Mouse (Mus musculus) cerebellum, postnatal 36 days (tissue): Measurements from ENCODE around the gene Rad9a.

Experiments used
- DNase-seq, 2 experiments: peaks; one replicate each; pipeline ENCODE4 v3.0.0; 2021 to 2022; ENCODE audit warnings: mixed read lengths in 2 of 2

The Rad9a gene

DNA sequence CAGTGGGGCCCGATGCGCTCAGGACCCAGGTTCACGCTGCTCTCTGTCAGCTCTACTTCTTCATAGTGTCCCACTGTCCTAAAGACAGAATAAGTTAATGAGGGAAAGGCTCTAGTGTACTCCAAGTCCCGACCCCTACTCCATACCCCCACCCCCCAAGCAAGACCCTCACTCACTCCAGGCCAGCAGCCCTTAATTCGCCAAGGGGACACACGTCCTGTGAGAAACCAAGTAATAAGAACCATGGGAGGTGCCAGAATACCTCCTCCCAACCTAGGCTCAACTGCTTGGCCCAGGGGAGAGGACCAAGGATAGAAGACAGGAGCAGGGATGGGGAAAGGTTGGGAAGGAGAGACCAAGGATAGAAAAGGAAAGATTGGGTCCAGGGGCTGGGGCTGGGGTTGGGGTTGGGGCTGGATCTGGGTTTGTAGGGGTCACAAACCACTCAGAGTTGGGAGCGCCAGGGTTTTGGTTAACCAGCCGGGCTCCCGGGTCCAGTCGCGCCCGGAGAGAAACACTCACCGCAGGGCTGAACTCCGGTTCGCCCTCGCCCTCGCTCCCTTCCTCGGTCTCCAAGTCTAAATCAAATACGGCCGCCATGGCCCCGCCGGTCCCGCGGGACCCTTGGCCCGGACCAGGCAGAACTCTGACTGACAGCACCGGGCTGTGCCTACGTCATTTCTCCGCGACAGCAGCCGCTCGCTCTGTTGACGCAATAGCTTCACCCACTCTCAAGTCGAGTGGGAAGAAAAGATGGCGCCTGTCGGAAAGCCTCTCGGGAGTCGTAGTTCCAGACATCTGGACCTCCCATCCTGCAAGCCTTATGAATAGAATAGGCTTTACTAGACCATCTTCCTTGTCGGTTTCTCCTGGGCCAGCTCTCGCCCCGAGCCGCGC, 38.6 kb downstream of the Rad9a start, which contains the start of gene Rps6kb2:
Gene Rps6kb2, minus strand, starts transcription at position 709 of the 897 bp plus-strand sequence.
- peak; percentile 97 to 98 for DNase-seq

DNA sequence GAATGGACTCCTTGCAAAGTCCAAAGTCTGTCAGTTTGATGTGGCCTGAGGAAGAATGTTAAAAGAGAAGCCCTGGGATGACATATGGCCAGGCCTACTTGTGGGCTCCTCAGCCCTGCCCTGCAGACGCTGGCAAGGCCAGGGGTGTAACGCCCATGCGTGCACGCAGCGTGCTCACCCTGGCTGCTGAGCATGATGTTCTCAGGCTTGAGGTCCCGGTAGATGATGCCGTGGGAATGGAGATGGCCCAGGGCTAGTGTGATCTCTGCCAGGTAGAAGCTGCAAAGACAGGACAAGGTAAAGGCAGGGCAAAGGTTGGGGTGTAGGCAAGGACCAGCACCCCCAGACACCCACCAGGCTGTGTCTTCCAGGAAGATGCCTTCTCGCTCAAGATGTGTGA, 42.4 kb downstream of the Rad9a start:
- no peak for DNase-seq

DNA sequence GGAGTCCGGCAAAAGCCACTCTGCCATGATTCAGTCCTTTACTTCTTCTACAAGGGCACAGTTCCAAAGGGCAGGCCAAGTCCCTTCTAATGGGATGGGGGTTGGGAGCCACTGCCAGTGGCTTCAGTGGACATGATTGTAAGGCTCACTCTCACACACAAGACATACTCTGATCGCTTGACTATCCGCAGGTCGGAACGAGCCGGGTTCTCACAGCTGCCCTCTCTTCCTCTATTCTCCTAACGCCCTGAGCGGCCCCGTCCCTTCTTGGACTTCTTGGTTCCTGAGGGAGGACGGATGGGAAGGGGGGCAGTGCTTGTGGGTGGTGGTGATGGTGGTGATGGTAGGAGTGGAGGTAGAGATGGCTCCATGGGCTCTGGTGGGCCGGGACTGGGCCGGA, 44.7 kb downstream of the Rad9a start:
- no peak for DNase-seq

DNA sequence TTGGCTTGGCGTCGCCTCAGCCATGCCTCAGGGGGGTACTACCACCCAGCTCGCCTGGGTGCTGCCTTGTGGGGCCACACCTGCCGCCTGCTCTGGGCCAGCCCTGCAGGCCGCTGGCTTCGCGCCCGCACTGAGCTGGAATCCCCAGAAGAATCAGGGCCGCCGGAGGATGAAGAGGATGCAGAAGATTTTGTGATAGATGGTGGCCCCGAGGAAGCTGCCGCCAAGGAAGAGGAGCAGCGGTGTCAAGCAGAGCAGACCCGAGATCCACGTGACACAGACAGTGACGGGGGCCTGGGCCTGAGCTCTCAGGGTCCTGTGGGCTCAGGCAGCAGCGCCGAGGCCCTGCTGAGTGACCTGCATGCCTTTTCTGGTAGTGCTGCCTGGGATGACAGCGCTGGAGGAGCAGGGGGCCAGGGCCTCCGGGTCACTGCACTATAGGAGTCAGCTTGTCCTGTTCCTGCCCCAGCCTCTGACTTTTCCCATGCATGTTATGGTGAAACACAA, 45.3 kb downstream of the Rad9a start:
- DNase-seq: no peak

DNA sequence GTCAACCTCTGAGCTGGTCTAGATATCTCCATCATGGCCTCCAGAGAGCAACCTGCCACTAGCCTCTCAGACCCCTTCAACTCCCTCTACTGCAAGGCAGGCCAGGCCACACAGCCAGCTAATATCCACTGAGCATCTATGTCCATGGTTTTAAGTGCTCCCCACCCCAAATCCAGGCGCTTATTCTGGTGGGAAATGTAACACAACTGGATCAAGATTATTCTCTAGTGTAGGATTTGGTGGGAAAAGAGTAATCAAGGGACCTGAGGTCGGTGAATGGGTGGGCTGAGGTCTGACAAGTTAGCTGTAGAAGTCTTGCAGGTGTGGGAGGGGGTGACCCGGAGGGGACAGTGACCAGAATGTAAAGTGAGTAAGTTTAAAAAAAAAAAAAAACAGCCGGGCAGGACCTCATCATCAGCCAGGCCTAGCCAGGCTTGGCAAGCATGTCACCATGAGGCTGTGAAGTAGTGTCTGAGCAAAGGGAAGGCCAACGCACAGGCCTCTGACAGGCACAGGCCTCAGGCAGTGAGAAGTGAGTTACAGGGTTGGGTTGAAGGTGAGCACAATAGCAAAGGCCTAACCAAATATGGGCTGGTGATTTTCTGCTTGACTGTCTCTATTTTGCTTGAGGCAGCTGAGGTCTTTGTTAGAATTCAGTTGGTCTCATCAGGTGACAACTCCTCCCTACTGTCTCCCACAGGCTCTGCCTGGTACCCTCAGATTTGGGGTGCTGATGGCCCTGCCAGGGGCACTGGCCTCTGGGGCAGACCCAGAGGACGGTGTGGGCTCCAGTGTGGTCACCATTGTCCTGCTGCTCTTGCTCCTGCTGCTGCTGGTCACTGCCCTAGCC, 46.0 kb downstream of the Rad9a start:
- DNase-seq: no peak

DNA sequence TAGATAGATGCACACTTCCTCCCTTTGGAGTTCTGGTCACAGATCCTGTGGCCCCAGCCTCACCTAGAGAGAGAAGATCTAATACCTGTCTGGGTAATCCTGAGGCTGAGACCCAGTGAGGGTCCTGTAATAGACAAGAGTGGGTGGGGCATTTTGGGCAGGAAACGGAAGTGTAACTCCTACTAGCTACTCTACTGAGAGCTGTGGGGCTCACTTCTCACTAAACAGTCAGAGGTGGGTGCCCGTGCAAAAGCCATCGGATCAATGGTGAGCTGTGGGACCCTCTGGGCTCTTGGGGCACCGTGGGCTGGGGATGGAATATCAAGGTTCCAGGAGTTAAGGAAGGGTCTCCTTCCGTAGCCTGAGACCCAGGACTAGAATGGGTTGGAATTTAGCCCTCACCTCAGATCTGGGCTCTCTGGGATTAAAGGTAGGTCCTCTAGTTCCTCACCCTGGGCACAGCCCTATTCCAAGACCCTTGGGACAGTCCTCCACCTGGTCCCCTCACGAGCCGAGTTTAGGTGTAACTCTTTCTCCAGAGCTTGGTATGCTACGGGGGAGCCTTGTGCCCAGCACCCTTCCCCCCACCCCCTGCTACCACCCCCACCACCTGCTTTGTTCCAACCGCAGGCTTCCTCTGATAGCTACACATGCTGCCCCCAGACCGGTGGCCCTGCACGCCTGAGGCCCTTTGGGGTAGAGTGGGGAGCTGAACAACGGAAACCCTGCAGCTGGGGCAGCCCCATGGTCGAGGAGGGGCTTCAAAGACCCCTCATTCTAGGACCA, 46.8 kb downstream of the Rad9a start:
- DNase-seq: no peak

DNA sequence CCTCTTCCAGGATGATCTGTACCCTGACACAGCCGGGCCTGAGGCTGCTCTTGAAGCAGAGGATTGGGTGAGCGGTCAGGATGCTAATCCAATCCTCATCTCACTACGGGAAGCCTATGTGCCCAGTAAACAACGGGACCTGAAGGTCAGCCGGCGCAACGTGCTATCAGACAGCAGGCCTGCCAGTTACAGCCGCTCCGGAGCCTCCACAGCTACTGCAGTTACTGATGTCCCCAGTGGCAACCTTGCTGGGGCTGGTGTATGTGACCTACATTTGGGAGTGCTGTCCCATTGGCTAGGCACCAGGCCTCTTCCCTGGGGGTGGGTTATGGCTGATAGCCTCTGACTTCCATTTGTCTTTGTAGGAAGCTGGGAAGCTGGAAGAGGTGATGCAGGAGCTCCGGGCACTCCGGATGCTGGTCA, 48.2 kb downstream of the Rad9a start, which contains the start of gene Ptprcap:
Gene Ptprcap, plus strand, starts transcription at position 373 of the 423 bp plus-strand sequence.
- DNase-seq: peak; percentile 73

DNA sequence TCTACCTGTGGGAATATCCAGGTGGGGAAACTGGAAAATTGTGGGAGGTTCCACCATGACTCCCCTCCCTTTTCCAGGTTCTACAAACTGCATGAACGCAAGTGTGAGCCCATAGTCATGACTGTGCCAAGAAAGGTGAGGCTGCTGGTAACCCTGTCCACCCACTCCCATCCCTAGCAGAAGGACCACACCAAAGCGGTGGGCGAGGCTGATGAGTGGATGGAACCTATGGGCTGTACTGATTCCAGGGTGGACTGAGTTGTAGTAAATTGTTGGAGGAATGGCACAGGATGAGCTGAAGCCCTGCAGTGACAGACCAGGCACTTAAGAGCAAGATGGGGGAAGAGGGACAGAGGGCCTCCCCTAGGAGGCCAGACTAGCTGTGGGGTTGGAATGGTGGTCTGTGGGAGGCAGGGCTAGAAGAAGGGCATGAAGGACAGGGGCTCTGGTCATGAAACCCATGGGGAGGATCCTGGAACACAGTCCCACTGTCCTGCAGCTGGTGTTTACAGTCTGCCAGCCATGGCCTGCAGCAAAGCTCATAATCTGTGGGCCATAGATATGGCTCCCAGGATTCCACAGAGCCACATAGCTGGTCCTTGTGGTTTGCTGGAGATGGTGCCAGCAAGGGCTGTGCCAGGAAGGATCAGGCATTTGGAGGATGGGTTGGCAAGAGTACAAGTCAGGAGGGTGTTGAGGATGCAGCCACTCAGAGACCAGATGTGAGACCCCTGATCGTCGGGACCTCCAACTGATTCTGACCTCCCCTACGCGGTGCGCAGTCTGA, 48.8 kb downstream of the Rad9a start:
- no peak for DNase-seq

DNA sequence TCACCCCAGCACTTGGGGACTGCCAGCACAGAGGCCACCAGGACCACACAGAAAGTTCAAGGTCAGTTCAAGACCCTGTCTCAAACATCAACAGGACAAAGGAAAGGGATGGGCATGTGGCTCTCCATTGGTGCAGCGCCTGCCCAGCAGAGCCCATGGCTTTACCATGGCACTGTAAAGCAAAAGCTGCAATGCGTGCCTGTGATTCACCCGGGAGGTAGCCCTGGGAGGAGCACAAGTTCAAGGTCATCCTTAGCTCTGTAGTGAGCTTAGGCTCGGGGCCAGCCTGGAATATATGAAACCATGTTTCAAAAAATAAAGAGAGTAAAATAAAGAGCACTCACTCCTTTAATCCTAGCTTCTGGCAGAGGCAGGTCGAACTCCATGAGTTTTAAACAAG, 49.6 kb downstream of the Rad9a start:
- DNase-seq: no peak

DNA sequence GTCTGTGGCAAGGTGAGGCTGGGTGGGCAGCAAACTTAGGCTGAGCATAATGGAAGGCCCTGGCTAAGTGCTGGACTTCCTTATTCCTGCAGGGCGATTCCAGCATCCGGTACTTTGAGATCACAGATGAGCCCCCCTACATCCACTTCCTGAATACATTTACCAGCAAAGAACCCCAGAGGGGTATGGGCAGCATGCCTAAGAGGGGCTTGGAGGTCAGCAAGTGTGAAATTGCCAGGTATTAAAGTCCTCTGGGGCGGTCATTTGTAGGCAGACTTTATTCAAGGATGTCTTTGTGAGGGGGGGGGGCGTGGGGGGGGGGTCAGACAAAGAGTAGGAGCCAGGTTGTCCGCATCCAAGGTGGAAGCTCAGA, 50.0 kb downstream of the Rad9a start:
- no peak for DNase-seq

DNA sequence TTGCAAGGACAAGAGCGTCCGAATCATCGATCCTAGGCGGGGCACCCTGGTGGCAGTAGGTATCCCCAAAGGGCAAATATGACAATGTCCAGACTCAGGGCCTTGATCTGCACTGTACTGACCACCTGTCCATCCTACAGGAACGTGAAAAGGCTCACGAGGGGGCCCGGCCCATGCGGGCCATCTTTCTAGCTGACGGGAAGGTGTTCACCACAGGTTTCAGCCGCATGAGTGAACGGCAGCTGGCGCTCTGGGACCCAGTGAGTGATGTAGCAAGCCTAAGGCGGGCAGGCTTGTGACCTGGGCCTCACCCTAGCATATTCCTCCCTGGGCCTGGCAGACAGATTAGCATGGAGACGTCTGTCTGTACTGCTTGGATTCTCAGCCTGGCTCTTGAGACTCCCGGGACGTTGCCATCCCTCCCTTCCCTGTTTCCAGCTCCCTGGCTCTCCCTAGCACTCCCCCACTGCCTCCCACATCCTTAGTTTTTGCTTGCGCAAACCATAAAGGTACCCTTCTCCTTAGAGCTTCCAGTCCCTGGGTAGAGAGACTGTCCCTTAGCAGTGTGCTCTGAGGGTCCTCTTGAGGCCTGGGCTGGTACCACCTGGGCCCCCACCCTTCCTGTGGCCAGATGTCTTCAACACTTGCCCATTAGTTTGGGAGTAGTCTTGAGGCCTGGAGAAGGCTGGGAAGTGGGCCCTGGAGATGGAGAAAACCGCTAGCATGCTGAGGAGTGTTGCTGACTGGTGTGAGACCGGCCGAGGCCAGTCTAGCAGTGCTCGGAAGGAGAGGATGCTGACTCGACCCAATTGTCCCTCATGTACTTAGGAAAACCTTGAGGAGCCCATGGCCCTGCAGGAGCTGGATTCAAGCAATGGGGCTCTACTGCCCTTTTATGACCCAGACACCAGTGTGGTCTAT, 50.6 kb downstream of the Rad9a start:
- DNase-seq: no peak

DNA sequence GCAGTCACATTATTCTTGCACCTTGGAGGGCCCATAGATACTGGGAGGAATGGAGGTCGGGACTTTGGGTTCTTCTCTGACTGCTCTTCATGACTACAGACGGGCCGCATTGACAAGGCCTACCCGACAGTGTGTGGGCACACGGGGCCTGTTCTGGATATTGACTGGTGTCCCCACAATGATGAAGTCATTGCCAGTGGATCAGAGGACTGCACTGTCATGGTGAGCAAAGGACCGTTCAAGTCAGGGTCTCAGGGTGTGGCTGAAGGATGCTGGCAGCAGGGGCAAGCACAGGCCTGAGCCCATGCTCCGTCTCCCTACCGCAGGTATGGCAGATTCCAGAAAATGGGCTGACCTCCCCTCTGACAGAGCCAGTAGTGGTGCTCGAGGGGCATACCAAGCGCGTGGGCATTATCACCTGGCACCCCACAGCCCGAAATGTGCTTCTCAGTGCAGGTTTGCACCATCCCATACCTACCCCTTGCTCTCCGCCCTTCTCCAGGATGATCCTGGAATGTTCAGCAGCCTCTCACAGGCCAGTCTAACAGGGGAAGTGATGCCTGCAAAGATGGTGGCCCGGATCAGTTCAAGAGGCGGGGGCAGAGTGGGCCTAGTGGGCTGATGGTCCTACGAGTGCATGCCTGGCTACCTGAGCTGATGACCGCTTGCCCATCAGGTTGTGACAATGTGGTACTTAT, 51.5 kb downstream of the Rad9a start:
- no peak for DNase-seq

DNA sequence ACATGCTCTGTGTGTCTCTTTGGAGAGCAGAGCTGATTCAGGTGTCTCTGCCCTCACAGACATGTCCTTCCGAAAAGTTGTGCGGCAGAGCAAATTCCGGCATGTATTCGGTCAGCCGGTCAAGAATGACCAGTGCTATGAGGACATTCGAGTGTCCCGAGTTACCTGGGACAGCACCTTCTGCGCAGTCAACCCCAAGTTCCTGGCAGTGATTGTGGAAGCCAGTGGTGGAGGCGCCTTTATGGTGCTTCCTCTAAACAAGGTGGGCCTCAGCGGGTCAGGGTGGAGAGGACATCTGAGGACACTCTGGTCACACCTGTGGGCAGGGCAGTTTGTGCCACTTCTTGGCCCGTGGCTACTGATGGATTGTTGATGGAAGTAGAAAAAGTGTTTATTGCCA, 52.2 kb downstream of the Rad9a start:
- DNase-seq: no peak

DNA sequence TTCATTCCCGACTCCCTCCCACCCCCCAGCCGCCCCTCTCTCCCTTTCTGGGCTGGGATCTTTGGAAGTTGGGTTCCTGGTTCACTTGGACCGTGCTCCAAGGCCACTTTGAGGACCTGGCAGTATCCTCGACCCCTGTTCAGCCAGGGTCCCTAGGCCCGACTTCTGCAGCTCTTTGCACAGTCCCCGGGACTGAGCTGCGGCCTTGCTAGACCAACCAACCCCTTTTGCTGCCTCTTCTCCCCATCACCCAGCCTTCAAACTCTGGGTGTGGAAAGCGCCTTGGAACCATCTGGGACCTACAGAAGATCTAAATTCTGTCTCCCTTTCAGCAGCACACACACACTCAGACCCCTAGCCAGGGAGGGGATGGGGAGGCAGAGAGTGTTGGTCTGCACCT, 52.6 kb downstream of the Rad9a start:
- no peak for DNase-seq

DNA sequence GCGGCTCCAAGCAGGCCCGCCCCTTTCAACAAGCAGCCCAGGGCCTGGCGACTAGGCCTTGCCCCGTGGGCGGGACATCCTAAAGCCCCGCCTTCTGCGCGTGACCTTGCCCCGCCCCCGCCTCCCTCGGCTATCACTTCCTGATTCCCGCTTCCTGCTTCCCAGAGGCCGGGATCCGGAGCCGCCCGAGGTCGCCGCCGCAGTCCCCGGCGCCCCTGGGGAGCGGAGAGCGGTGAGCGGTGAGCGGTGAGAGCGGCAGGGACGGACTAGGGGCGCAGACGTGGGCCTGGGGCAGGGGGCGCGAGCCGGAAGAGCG, 53.0 kb downstream of the Rad9a start, which contains the start of gene Coro1b:
Gene Coro1b, plus strand, starts transcription at position 129 of the 316 bp plus-strand sequence.
- DNase-seq: peak; percentile 95 to 97

DNA sequence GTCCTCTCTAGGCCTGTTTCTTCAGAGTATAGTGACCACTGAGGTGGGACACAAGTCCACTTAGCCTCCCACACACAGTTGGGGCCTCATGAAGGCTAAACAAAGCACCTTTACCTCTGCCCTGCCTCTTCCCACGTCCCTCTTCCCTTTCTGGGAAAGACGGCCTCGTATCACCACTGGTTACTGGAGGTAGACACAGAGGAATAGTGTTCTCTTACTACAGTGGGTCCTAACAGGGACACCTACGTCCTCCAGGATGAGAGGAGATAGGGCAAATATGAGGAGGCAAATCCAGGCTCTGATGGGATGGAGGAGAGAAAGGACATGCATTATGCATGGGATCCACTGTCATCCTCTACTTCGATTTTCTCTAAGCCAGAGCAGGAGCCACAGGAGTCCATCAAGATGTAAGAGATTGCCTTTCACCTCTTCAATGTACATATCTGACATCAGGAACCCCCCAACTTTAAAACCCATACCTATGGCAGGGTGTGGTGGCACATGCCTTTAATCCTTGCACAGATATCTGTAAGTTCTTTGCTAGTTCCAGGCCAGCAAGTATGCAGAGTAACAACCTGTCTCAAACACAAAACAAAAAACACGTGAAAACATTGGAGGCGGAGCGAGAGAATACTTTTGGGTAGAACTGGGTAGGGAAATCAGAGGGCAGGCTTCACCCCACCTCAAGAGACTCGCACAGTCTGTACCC, 53.5 kb downstream of the Rad9a start:
- DNase-seq: no peak

DNA sequence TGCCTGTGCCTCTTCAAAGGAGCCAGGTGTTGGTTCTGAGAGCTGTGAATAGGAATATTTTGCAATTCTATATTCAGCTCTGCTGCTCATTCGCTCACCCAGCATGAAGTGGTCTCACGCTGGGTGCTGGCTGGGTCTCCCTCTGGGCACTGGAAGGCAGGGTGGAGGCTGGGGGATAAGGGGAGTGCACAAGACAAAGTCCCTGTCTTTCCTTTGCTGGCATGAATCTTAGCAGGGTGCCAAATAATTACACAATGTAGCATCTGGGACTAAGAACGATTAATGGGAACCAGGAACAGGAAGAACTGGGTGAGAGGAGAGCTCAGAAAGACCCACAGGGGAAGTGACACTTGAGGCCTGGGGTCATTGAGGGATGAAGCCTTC, 54.4 kb downstream of the Rad9a start:
- DNase-seq: no peak

DNA sequence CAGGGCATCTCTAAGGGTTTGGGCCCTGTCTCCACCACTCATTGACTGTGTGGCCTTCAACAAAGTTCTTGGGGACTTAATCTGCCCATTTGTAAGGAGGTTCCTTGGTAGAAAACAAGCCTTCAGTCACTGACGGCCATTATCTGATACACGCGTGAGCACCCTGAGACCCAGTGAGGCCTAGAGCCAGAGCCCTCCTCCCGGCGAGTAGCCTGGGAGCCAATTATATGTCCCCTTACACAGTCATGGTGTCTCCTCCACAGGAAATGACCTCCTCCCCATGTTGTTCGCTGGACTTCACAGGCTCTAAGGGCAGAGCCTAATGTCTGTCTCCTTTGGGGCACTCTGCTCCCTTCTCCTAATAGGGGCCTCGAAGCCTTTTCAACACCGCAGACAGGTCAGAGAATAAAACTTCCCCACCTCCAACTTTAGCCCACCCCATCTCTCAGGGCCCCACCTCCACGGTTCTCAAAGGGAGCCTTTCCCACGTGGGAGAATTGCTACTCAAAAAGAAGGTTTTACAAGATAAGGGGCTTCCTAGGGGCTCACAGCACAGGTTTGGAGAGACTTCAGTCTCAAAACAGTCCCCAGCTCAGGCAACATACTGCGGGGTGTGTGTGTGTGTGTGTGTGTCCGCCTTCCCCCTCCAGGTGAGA, 55.0 kb downstream of the Rad9a start:
- no peak for DNase-seq

DNA sequence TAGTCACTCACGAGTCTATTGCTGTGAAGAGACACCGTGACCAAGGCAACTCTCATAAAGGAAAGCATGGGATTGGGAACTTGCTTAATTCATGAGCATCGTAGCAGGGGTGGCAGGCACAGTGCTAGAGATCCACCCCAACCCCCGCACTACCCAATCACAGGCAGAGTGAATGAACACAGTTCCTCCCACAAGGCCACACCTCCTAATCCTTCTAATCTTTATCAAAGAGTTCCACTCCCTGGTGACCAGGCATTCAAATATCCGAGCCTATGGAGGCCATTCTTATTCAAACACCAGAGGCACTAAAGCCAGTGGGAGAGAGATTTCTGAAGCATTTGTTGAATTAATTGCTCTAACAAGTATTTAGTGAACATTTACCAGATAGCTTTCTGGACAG, 55.5 kb downstream of the Rad9a start:
- no peak for DNase-seq
